Mouse (Mus musculus) embryonic facial prominence, embryonic 15.5 days (tissue): ENCODE data around the gene Nat8. TPM values are rescaled to one million over a fixed set of nuclear protein-coding genes. Genes with fewer than 3 reads are reported as not detected.
"Not testable (repeated sequence)": the region's sequence is repeated elsewhere in the genome, so short reads cannot be mapped to it uniquely, and the experiment has no call there.

ENCODE experiments used
- ATAC-seq: fragments of 200-750 bp; cut with Nextera tagmentation; 2 replicates; pipeline ENCODE4 v1.8.0; 2017; ENCODE audit warnings: low read depth, moderate TSS enrichment; ENCODE audit not compliant: insufficient number of reproducible peaks, low FRiP score, low TSS enrichment
- H3K27ac ChIP-seq: fragments of 300-500 bp; sonication (generic); replicated peaks from 2 replicates; pipeline ENCODE4 v1.5.1; 2015; ENCODE audit warnings: mild to moderate bottlenecking, inconsistent platforms
- H3K27me3 ChIP-seq: fragments of 300-500 bp; sonication (generic); 2 replicates; pipeline ENCODE4 v1.6.1; 2015; ENCODE audit warnings: inconsistent platforms
- H3K36me3 ChIP-seq: fragments of 300-500 bp; sonication (generic); 2 replicates; pipeline ENCODE4 v1.6.1; 2015; ENCODE audit warnings: mild to moderate bottlenecking, inconsistent platforms
- H3K4me1 ChIP-seq: fragments of 300-500 bp; sonication (generic); 2 replicates; pipeline ENCODE4 v1.6.1; 2015; ENCODE audit warnings: inconsistent platforms
- H3K4me2 ChIP-seq: fragments of 300-500 bp; sonication (generic); replicated peaks from 2 replicates; pipeline ENCODE4 v1.6.1; 2015; ENCODE audit warnings: mild to moderate bottlenecking, inconsistent platforms
- H3K4me3 ChIP-seq: fragments of 300-500 bp; sonication (generic); replicated peaks from 2 replicates; pipeline ENCODE4 v1.5.1; 2015; ENCODE audit warnings: mild to moderate bottlenecking, inconsistent platforms
- H3K9ac ChIP-seq: fragments of 300-500 bp; sonication (generic); 2 replicates; pipeline ENCODE4 v1.6.1; 2015; ENCODE audit warnings: inconsistent platforms
- H3K9me3 ChIP-seq: fragments of 300-500 bp; sonication (generic); replicated peaks from 2 replicates; pipeline ENCODE4 v1.6.1; 2016; ENCODE audit warnings: inconsistent platforms
- WGBS: fragments of 180-500 bp; shearing (Covaris S2); methylation state at CpG from one replicate; pipeline ENCODE4 v1.1.7; 2015; 5-methylcytosine and 5-hydroxymethylcytosine counted together
- microRNA-seq: library from miRNA; unstranded; fragments of <30 nt; microRNA quantifications from one replicate; pipeline ENCODE4, GENCODE M21; 2016; ENCODE audit warnings: borderline number of aligned reads
- polyA plus RNA-seq: library from polyadenylated mRNA; unstranded; fragments of >200 nt; fragmentation: Nextera tagmentation; extraction: Ambion mirVana; gene quantifications from 2 replicates; pipeline ENCODE4 v1.2.1, GENCODE M21; 2015

Nat8 gene
- polyA plus RNA-seq, 1 experiment from 2014 or later = not detected

- H3K9me3 ChIP-seq, H3K4me3 ChIP-seq, H3K4me2 ChIP-seq, H3K36me3 ChIP-seq, H3K27ac ChIP-seq, H3K4me1 ChIP-seq, H3K27me3 ChIP-seq, H3K9ac ChIP-seq, ATAC-seq: not testable (repeated sequence)
- 64% methylated on average over 5 of the region's 5 CpGs for WGBS
Observed at GRCm38 (mm10) chr6:85803180-85803579, 28.7 kb downstream of the Nat8 start.

Small RNAs within 50 kb of the gene (microRNA-seq; reads per million reads assigned to microRNA genes)
- gene Mir6375 = not detected

Other genes starting within 250 kb of the Nat8 start
- gene Alms1, start 244.6 kb downstream of the Nat8 start, polyA plus RNA-seq = 4.9 and 5.3 TPM in 2 replicates
- gene Nat8f7, start 118.9 kb downstream of the Nat8 start, polyA plus RNA-seq = not detected in 2 replicates
- gene Nat8f3, start 66.3 kb downstream of the Nat8 start, polyA plus RNA-seq = not detected in 2 replicates
- gene Nat8f6, start 11.1 kb downstream of the Nat8 start, polyA plus RNA-seq = not detected in 2 replicates
- gene Nat8f5, start 11.1 kb downstream of the Nat8 start, polyA plus RNA-seq = not detected in 2 replicates
- gene Nat8f2, start 37.1 kb upstream of the Nat8 start, polyA plus RNA-seq = 0.07 TPM in 1 of 2 replicates, not detected in the other
- gene Nat8f4, start 72.8 kb upstream of the Nat8 start, polyA plus RNA-seq = 2.4 and 3.2 TPM in 2 replicates
- gene Tprkb, start 79.8 kb upstream of the Nat8 start, polyA plus RNA-seq = 31.5 and 34.1 TPM in 2 replicates
- gene Nat8f1, start 83.6 kb upstream of the Nat8 start, polyA plus RNA-seq = 7.2 and 7.3 TPM in 2 replicates
- gene Dusp11, start 129.6 kb upstream of the Nat8 start, polyA plus RNA-seq = 44.9 and 50.4 TPM in 2 replicates
- gene Figla, start 184.1 kb upstream of the Nat8 start, polyA plus RNA-seq = not detected in 2 replicates
- 6.6 and 7.0 TPM in 2 replicates for gene Add2, start 196.6 kb upstream of the Nat8 start, polyA plus RNA-seq